Mouse (Mus musculus) heart, embryonic 13.5 days (tissue): ENCODE data around the gene Pdcd11. TPM values are rescaled to one million over a fixed set of nuclear protein-coding genes. Genes with fewer than 3 reads are reported as not detected.

Experiments
- ATAC-seq: fragments of 200-750 bp; cut with Nextera tagmentation; 2 replicates; pipeline ENCODE4 v1.8.0; 2017; ENCODE audit warnings: moderate TSS enrichment; ENCODE audit not compliant: insufficient number of reproducible peaks, low FRiP score, low TSS enrichment; ENCODE audit errors: extremely low read depth
- H3K27ac ChIP-seq: fragments of 300-500 bp; sonication (generic); replicated peaks from 2 replicates; pipeline ENCODE4 v1.5.1; 2015; ENCODE audit warnings: moderate library complexity, mild to moderate bottlenecking, inconsistent platforms
- H3K27me3 ChIP-seq: fragments of 300-500 bp; sonication (generic); replicated peaks from 2 replicates; pipeline ENCODE4 v1.6.1; 2015; ENCODE audit warnings: mild to moderate bottlenecking, inconsistent platforms
- H3K36me3 ChIP-seq: fragments of 300-500 bp; sonication (generic); 2 replicates; pipeline ENCODE4 v1.6.1; 2015; ENCODE audit warnings: mild to moderate bottlenecking, inconsistent platforms
- H3K4me1 ChIP-seq: fragments of 300-500 bp; sonication (generic); 2 replicates; pipeline ENCODE4 v1.6.1; 2015; ENCODE audit warnings: inconsistent platforms
- H3K4me2 ChIP-seq: fragments of 300-500 bp; sonication (generic); 2 replicates; pipeline ENCODE4 v1.6.1; 2015; ENCODE audit warnings: inconsistent platforms, mild to moderate bottlenecking, moderate library complexity
- H3K4me3 ChIP-seq: fragments of 300-500 bp; sonication (generic); 2 replicates; pipeline ENCODE4 v1.5.1; 2015; ENCODE audit warnings: moderate library complexity, mild to moderate bottlenecking, inconsistent platforms
- H3K9ac ChIP-seq: fragments of 300-500 bp; sonication (generic); 2 replicates; pipeline ENCODE4 v1.6.1; 2015; ENCODE audit warnings: inconsistent platforms, mild to moderate bottlenecking, moderate library complexity
- H3K9me3 ChIP-seq: fragments of 300-500 bp; sonication (generic); 2 replicates; pipeline ENCODE4 v1.6.1; 2016; ENCODE audit warnings: inconsistent platforms
- WGBS: fragments of 180-500 bp; shearing (Covaris S2); methylation state at CpG from one replicate; pipeline ENCODE4 v1.1.7; 2015; ENCODE audit warnings: mixed read lengths; 5-methylcytosine and 5-hydroxymethylcytosine counted together
- polyA plus RNA-seq: library from polyadenylated mRNA; unstranded; fragments of >200 nt; fragmentation: Nextera tagmentation; extraction: Ambion mirVana; gene quantifications from 2 replicates; pipeline ENCODE4 v1.2.1, GENCODE M21; 2015

The Pdcd11 gene
- polyA plus RNA-seq, 1 experiment from 2014 or later = 5.4 TPM

- peak within 1 kb of the TSS; percentile 90 for H3K27ac ChIP-seq
- H3K4me2 ChIP-seq = peak within 1 kb of the TSS; percentile 88
- peaks cover 22% of the 10 kb centered on the region for H3K36me3 ChIP-seq
- peak; percentile 69; the same call in 1 of the 2 replicates for ATAC-seq
- peak within 1 kb of the TSS; percentile 97 for H3K9ac ChIP-seq
- 10% methylated on average over 49 of the region's 49 CpGs for WGBS
- H3K4me1 ChIP-seq = peaks cover 17% of the 10 kb centered on the region
- no peaks in the 10 kb centered on the region for H3K9me3 ChIP-seq
- H3K4me3 ChIP-seq = peak within 1 kb of the TSS; percentile 96
- H3K27me3 ChIP-seq = no peaks in the 10 kb centered on the region
Observed at GRCm38 (mm10) chr19:47067096-47067882, 23.3 kb upstream of the Pdcd11 start, which contains the start of gene Taf5. Gene Taf5 (plus strand): TSS chr19:47067746.

GRCm38 (mm10) chr19:47067924-47068611, 22.5 kb upstream of the Pdcd11 start:
- H3K36me3 ChIP-seq = peaks cover 30% of the 10 kb centered on the region
- WGBS = under 1% methylated on average over 72 of the region's 72 CpGs
- peak overlapping the region; percentile 97 for H3K9ac ChIP-seq
- H3K27me3 ChIP-seq = no peaks in the 10 kb centered on the region
- H3K9me3 ChIP-seq = no peaks in the 10 kb centered on the region
- peaks cover 17% of the 10 kb centered on the region for H3K4me1 ChIP-seq
- peak overlapping the region; percentile 96 for H3K4me3 ChIP-seq
- H3K4me2 ChIP-seq = peak overlapping the region; percentile 88
- ATAC-seq = peak; percentile 90
- peak overlapping the region; percentile 90 for H3K27ac ChIP-seq

GRCm38 (mm10) chr19:47088226-47088625, 2.3 kb upstream of the Pdcd11 start:
- no peaks in the 10 kb centered on the region for H3K9me3 ChIP-seq
- H3K9ac ChIP-seq = peak overlapping the region; percentile 99
- peaks cover 30% of the 10 kb centered on the region for H3K4me1 ChIP-seq
- H3K4me3 ChIP-seq = peak overlapping the region; percentile 90; the same call in 1 of the 2 replicates
- no peak overlapping the region for H3K27ac ChIP-seq
- H3K27me3 ChIP-seq = no peaks in the 10 kb centered on the region
- peaks cover 58% of the 10 kb centered on the region for H3K36me3 ChIP-seq
- H3K4me2 ChIP-seq = peak overlapping the region; percentile 69
- WGBS = 66% methylated on average over 3 of the region's 3 CpGs
- ATAC-seq = no peak

GRCm38 (mm10) chr19:47089718-47090525, 646 bp upstream of the Pdcd11 start:
- H3K9ac ChIP-seq = peak overlapping the region; percentile 99
- peaks cover 58% of the 10 kb centered on the region for H3K36me3 ChIP-seq
- WGBS = 1% methylated on average over 36 of the region's 36 CpGs
- ATAC-seq = no peak
- H3K27me3 ChIP-seq = no peaks in the 10 kb centered on the region
- peak overlapping the region; percentile 90 for H3K4me3 ChIP-seq
- H3K9me3 ChIP-seq = no peaks in the 10 kb centered on the region
- peaks cover 30% of the 10 kb centered on the region for H3K4me1 ChIP-seq
- H3K4me2 ChIP-seq = peak overlapping the region; percentile 69
- H3K27ac ChIP-seq = peak overlapping the region; percentile 94

- Histone ChIP-seq H3K36me3 (peaks cover 100% of the 10 kb centered on the region), H3K27ac (no peak overlapping the region), H3K27me3 (no peaks in the 10 kb centered on the region), H3K9ac (no peak overlapping the region), H3K4me1 (no peaks in the 10 kb centered on the region), H3K4me3 (no peak overlapping the region), H3K4me2 (no peak overlapping the region), H3K9me3 (no peaks in the 10 kb centered on the region)
- WGBS = 72% methylated on average over 5 of the region's 5 CpGs
- ATAC-seq = no peak
Observed at GRCm38 (mm10) chr19:47101080-47101479, 10.5 kb downstream of the Pdcd11 start.

GRCm38 (mm10) chr19:47104641-47105271, 14.2 kb downstream of the Pdcd11 start:
- Histone ChIP-seq H3K4me3 (no peak overlapping the region), H3K4me1 (no peaks in the 10 kb centered on the region), H3K27ac (no peak overlapping the region), H3K4me2 (no peak overlapping the region), H3K9me3 (no peaks in the 10 kb centered on the region), H3K27me3 (no peaks in the 10 kb centered on the region), H3K36me3 (peaks cover 100% of the 10 kb centered on the region), H3K9ac (no peak overlapping the region)
- 80% methylated on average over 9 of the region's 9 CpGs for whole genome bisulfite sequencing
- no peak for ATAC-seq

- 77% methylated on average over 2 of the region's 2 CpGs for WGBS
Observed at GRCm38 (mm10) chr19:47118634-47119033, 28.1 kb downstream of the Pdcd11 start.

GRCm38 (mm10) chr19:47121054-47121453, 30.5 kb downstream of the Pdcd11 start:
- Histone ChIP-seq H3K36me3 (peaks cover 81% of the 10 kb centered on the region), H3K4me3 (no peak overlapping the region), H3K27ac (no peak overlapping the region), H3K4me2 (no peak overlapping the region), H3K9ac (no peak overlapping the region), H3K9me3 (no peaks in the 10 kb centered on the region), H3K4me1 (peaks cover 18% of the 10 kb centered on the region), H3K27me3 (no peaks in the 10 kb centered on the region)
- 47% methylated on average over 4 of the region's 4 CpGs for WGBS
- ATAC-seq = no peak

More at GRCm38 (mm10) chr19:47118634-47119033, 28.1 kb downstream of the Pdcd11 start:
- ATAC-seq = no peak
- Histone ChIP-seq H3K4me2 (no peak overlapping the region), H3K27ac (no peak overlapping the region), H3K27me3 (no peaks in the 10 kb centered on the region), H3K4me1 (peaks cover 12% of the 10 kb centered on the region; the same call in 1 of the 2 replicates), H3K36me3 (peaks cover 86% of the 10 kb centered on the region), H3K9ac (no peak overlapping the region), H3K9me3 (no peaks in the 10 kb centered on the region), H3K4me3 (no peak overlapping the region)

GRCm38 (mm10) chr19:47122802-47123201, 32.2 kb downstream of the Pdcd11 start:
- no peak for ATAC-seq
- H3K27ac ChIP-seq = no peak overlapping the region
- no peak overlapping the region for H3K4me3 ChIP-seq
- whole genome bisulfite sequencing = 27% methylated on average over 2 of the region's 2 CpGs
- no peak overlapping the region for H3K9ac ChIP-seq
- peaks cover 9% of the 10 kb centered on the region; the same call in 1 of the 2 replicates for H3K4me1 ChIP-seq
- H3K36me3 ChIP-seq = peaks cover 81% of the 10 kb centered on the region
- no peaks in the 10 kb centered on the region for H3K27me3 ChIP-seq
- no peak overlapping the region for H3K4me2 ChIP-seq
- no peaks in the 10 kb centered on the region for H3K9me3 ChIP-seq

GRCm38 (mm10) chr19:47128164-47128563, 37.6 kb downstream of the Pdcd11 start:
- 91% methylated on average over 10 of the region's 10 CpGs for WGBS
- Histone ChIP-seq H3K9me3 (no peaks in the 10 kb centered on the region), H3K4me1 (peaks cover 9% of the 10 kb centered on the region; the same call in 1 of the 2 replicates), H3K9ac (no peak overlapping the region), H3K4me2 (no peak overlapping the region), H3K36me3 (peaks cover 89% of the 10 kb centered on the region), H3K4me3 (no peak overlapping the region), H3K27me3 (no peaks in the 10 kb centered on the region), H3K27ac (no peak overlapping the region)
- no peak for ATAC-seq
